15 mouse cellular contexts compared by ENCODE assay signal in genomic region chr7:25684659-25685058, GRCm38 (mm10).
"Had no signal": no experiment of that assay in that cellular context is flagged by ENCODE, and none has a peak within 500 bp of the region (broad histone marks: within the 10 kb centered on the region; RNA-seq: fewer than 3 reads in every experiment).

No protein-coding gene starts in this region.

- H3K4me3 ChIP-seq: intestine, embryonic 15.5 days; layer of hippocampus, adult 2 months; limb, embryonic 13.5 days; midbrain, embryonic 13.5 days had no signal

- DNase-seq: kidney, adult 18-20 months; kidney, postnatal 10 days; kidney, postnatal 4 days; left cerebral cortex, postnatal 4 days; lung, adult 2 months; lung, postnatal 36 days; right cerebral cortex, adult 18-20 months; right cerebral cortex, postnatal 25 days; thymus, postnatal 4 days had no signal

- H3K9me3 ChIP-seq: intestine, embryonic 15.5 days; limb, embryonic 13.5 days; midbrain, embryonic 13.5 days had no signal

- H3K27ac ChIP-seq: intestine, embryonic 15.5 days; layer of hippocampus, adult 2 months; limb, embryonic 13.5 days; midbrain, embryonic 13.5 days had no signal

- ATAC-seq: intestine, embryonic 15.5 days; lung, postnatal 0 days; midbrain, embryonic 13.5 days had no signal

- H3K4me2 ChIP-seq: intestine, embryonic 15.5 days; limb, embryonic 13.5 days; midbrain, embryonic 13.5 days had no signal

- H3K36me3 ChIP-seq: intestine, embryonic 15.5 days had no signal

- H3K9ac ChIP-seq: intestine, embryonic 15.5 days; limb, embryonic 13.5 days; liver, embryonic 14.5 days; midbrain, embryonic 13.5 days had no signal
